Mouse (Mus musculus) adrenal gland (tissue): ENCODE results near the gene Vmn2r40.
"Not testable (repeated sequence)": the region's sequence is repeated elsewhere in the genome, so short reads cannot be mapped to it uniquely, and the experiment has no call there.

Experiments used
- intact Hi-C: fragments of 180-260 bp; cut with DNase I; formaldehyde crosslinking; loops from one replicate; pipeline ENCODE4 v1.15.1; 2025
- long read RNA-seq, 2 experiments: library from polyadenylated mRNA; unstranded; transcript quantifications; one replicate each; pipeline ENCODE4 v2.0.0; 2020; ENCODE audit warnings: borderline replicate concordance in 1 of 2; ENCODE audit not compliant: insufficient replicate concordance in 1 of 2

Vmn2r40 gene
- long read RNA-seq, experiment 1, result 0 reads
- long read RNA-seq, experiment 2, result 0 reads

GRCm38 (mm10) chr7:8931335-8931734, at the start of gene Vmn2r40:
TSS of gene Vmn2r40 (minus strand) at chr7:8931435.
- intact Hi-C loops, result not testable (repeated sequence)
